Mouse (Mus musculus) small intestine, adult 2 months (tissue): ENCODE data around the gene Cirbp. TPM values are rescaled to one million over a fixed set of nuclear protein-coding genes. Genes with fewer than 3 reads are reported as not detected.

Experiments used
- H3K27ac ChIP-seq: fragments of 200-500 bp; 2 replicates; pipeline ENCODE4 v1.5.1; 2012; ENCODE audit warnings: low read depth, low read length, control low read depth, inconsistent platforms; ENCODE audit not compliant: insufficient read depth
- H3K27me3 ChIP-seq: fragments of 200-500 bp; 2 replicates; pipeline ENCODE4 v1.6.1; 2012; ENCODE audit warnings: mild to moderate bottlenecking, moderate library complexity, low read length, inconsistent platforms; ENCODE audit not compliant: control insufficient read depth, insufficient read depth
- H3K36me3 ChIP-seq: fragments of 200-500 bp; 2 replicates; pipeline ENCODE4 v1.6.1; 2012; ENCODE audit warnings: mild to moderate bottlenecking, low read length, control low read depth, inconsistent platforms; ENCODE audit not compliant: control insufficient read depth, insufficient read depth
- H3K4me1 ChIP-seq: fragments of 200-500 bp; 2 replicates; pipeline ENCODE4 v1.6.1; 2012; ENCODE audit warnings: low read length, inconsistent platforms, mixed read lengths; ENCODE audit not compliant: control insufficient read depth, insufficient read depth, insufficient read length
- H3K4me3 ChIP-seq: fragments of 200-500 bp; 2 replicates; pipeline ENCODE4 v1.5.1; 2012; ENCODE audit warnings: low read depth, mild to moderate bottlenecking, control low read depth, inconsistent platforms, low read length, moderate library complexity
- CTCF ChIP-seq: fragments of 200-500 bp; IDR thresholded peaks from 2 replicates; pipeline ENCODE4 v1.5.1; 2012; ENCODE audit warnings: low read depth, mild to moderate bottlenecking, control low read depth, inconsistent platforms, low read length, moderate library complexity, mixed read lengths; ENCODE audit not compliant: insufficient replicate concordance, insufficient read length; ENCODE audit errors: extremely low read depth
- POLR2A ChIP-seq: fragments of 200-500 bp; IDR thresholded peaks from 2 replicates; pipeline ENCODE4 v1.6.1; 2012; ENCODE audit warnings: low read depth, mild to moderate bottlenecking, control low read depth, inconsistent platforms, low read length, moderate library complexity
- WGBS: fragments of 180-500 bp; shearing (Covaris S2); methylation state at CpG from one replicate; pipeline ENCODE4 v1.1.7; 2018; 5-methylcytosine and 5-hydroxymethylcytosine counted together
- polyA plus RNA-seq: library from polyadenylated mRNA; depleted of rRNA; stranded (reverse); fragments of >200 nt; gene quantifications from 2 replicates; pipeline ENCODE4 v1.2.3, GENCODE M21; 2012; rRNA removed

Gene Cirbp
- polyA plus RNA-seq, 1 experiment: 48.0 TPM

DNA sequence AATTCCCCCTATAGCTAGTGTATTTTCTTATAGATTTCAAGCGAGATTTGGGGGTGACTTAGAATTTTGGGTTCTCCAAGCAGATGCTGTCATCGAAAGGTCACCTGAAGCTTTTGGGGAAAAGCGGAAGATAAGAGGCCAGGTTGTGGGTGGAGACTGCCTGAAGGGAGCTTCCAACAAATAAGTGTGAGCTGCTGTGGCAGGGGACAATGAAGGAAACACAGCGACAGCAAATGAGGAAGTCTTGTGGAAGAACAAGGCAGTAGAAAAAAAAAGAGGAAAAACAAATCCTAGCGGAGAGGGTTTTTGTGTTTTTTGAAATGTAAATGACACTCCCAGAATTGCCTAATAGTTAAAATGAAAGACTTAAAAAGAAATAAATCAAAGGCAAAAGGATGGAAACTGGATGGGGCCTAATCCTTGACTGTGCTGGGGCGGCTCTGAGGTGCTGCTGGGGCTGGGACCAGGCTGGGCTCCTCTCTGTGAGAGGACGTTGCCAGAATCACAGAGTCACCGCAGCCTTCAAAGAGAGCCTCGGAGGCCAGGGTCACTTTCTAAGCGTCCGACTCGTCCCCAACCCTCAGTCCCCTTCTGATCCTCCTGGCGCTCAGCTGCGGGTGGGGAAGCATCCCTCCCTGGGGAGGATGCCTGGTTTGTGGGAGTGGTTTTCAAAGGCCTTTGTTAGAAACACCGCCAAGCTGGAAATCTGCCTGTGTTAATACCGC, 49.4 kb downstream of the Cirbp start:
- no peak overlapping the region for H3K27ac ChIP-seq
- WGBS: 53% methylated on average over 16 of the region's 16 CpGs
- TF ChIP-seq POLR2A (no peak), CTCF (no peak)

DNA sequence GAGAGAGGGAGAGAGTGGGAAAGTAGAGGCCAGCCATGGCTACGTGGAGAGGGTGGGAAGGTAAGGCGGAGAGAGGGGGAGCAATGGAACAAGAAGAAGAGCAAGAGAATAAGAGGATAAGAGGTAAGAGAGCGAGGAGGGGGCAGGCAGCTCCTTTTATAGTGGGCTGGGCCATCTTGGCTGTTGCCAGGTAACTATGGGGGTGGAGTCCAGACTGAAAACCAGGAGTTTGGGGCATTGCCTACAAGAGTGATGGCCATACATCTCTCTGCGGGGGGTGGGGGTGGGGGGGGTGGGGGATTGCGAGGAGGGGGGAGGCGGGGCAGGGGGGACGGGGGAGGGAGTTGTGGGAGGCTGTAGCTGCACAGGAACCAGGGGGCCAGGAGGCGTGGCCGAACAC, 54.9 kb downstream of the Cirbp start:
- H3K4me1 ChIP-seq: no peaks in the 10 kb centered on the region
- no peak for TF ChIP-seq CTCF
- TF ChIP-seq POLR2A: no peak
- H3K27me3 ChIP-seq: no peaks in the 10 kb centered on the region
- WGBS: 58% methylated on average over 9 of the region's 9 CpGs
- H3K36me3 ChIP-seq: no peaks in the 10 kb centered on the region
- no peak overlapping the region for H3K4me3 ChIP-seq
- H3K27ac ChIP-seq: no peak overlapping the region

More for the DNA sequence above, 49.4 kb downstream of the Cirbp start:
- H3K27me3 ChIP-seq: no peaks in the 10 kb centered on the region
- H3K4me1 ChIP-seq: no peaks in the 10 kb centered on the region
- H3K36me3 ChIP-seq: no peaks in the 10 kb centered on the region
- no peak overlapping the region for H3K4me3 ChIP-seq

Other genes starting within 250 kb of the Cirbp start
- gene Kiss1r, start 249.0 kb upstream of the Cirbp start, polyA plus RNA-seq: 3.0 and 5.9 TPM in 2 replicates
- gene R3hdm4, start 244.8 kb upstream of the Cirbp start, polyA plus RNA-seq: 86.4 and 104 TPM in 2 replicates
- gene Arid3a, start 238.9 kb upstream of the Cirbp start, polyA plus RNA-seq: 10.7 and 23.9 TPM in 2 replicates
- gene Wdr18, start 205.8 kb upstream of the Cirbp start, polyA plus RNA-seq: 34.8 and 44.6 TPM in 2 replicates
- not detected in 2 replicates for gene Grin3b, start 195.3 kb upstream of the Cirbp start, polyA plus RNA-seq
- 225 and 441 TPM in 2 replicates for gene Tmem259, start 181.7 kb upstream of the Cirbp start, polyA plus RNA-seq
- 49.9 and 72.8 TPM in 2 replicates for gene Cnn2, start 177.4 kb upstream of the Cirbp start, polyA plus RNA-seq
- gene Abca7, start 169.5 kb upstream of the Cirbp start, polyA plus RNA-seq: 18.1 and 33.4 TPM in 2 replicates
- gene Arhgap45, start 149.3 kb upstream of the Cirbp start, polyA plus RNA-seq: 23.2 and 36.8 TPM in 2 replicates
- gene Polr2e, start 126.2 kb upstream of the Cirbp start, polyA plus RNA-seq: 140 and 186 TPM in 2 replicates
- 388 and 646 TPM in 2 replicates for gene Gpx4, start 118.8 kb upstream of the Cirbp start, polyA plus RNA-seq
- 61.2 and 126 TPM in 2 replicates for gene Sbno2, start 60.4 kb upstream of the Cirbp start, polyA plus RNA-seq
- gene Stk11, start 50.2 kb upstream of the Cirbp start, polyA plus RNA-seq: 77.5 and 124 TPM in 2 replicates
- 2,309 and 4,813 TPM in 2 replicates for gene Atp5d, start 27.4 kb upstream of the Cirbp start, polyA plus RNA-seq
- 3.7 and 6.6 TPM in 2 replicates for gene Cbarp, start 25.1 kb upstream of the Cirbp start, polyA plus RNA-seq
- gene Midn, start 17.7 kb upstream of the Cirbp start, polyA plus RNA-seq: 151 and 372 TPM in 2 replicates
- gene 1600002K03Rik, start 7.0 kb downstream of the Cirbp start, polyA plus RNA-seq: 6.8 and 9.0 TPM in 2 replicates
- 1.5 and 1.8 TPM in 2 replicates for gene Efna2, start 13.5 kb downstream of the Cirbp start, polyA plus RNA-seq
- 11.6 and 23.7 TPM in 2 replicates for gene Mum1, start 60.4 kb downstream of the Cirbp start, polyA plus RNA-seq
- 800 and 1,176 TPM in 2 replicates for gene Ndufs7, start 83.1 kb downstream of the Cirbp start, polyA plus RNA-seq
- gene Gamt, start 95.0 kb downstream of the Cirbp start, polyA plus RNA-seq: 13.1 and 55.2 TPM in 2 replicates
- gene Dazap1, start 95.5 kb downstream of the Cirbp start, polyA plus RNA-seq: 46.6 and 89.3 TPM in 2 replicates
- gene Rps15, start 126.5 kb downstream of the Cirbp start, polyA plus RNA-seq: 741 and 887 TPM in 2 replicates
- 0.65 and 0.96 TPM in 2 replicates for gene Apc2, start 130.0 kb downstream of the Cirbp start, polyA plus RNA-seq
- 47.4 and 74.1 TPM in 2 replicates for gene 2310011J03Rik, start 154.6 kb downstream of the Cirbp start, polyA plus RNA-seq
- 18.0 and 27.0 TPM in 2 replicates for gene Pcsk4, start 163.5 kb downstream of the Cirbp start, polyA plus RNA-seq
- 186 and 287 TPM in 2 replicates for gene Reep6, start 164.0 kb downstream of the Cirbp start, polyA plus RNA-seq
- gene Adamtsl5, start 182.4 kb downstream of the Cirbp start, polyA plus RNA-seq: 74.2 and 136 TPM in 2 replicates
- gene Plk5, start 190.5 kb downstream of the Cirbp start, polyA plus RNA-seq: 0.75 and 5.9 TPM in 2 replicates
- gene Mex3d, start 221.7 kb downstream of the Cirbp start, polyA plus RNA-seq: 10.3 and 20.6 TPM in 2 replicates
- 55.1 and 85.7 TPM in 2 replicates for gene Mbd3, start 233.6 kb downstream of the Cirbp start, polyA plus RNA-seq
- gene Uqcr11, start 240.8 kb downstream of the Cirbp start, polyA plus RNA-seq: 2,051 and 2,588 TPM in 2 replicates